Mouse (Mus musculus) forebrain, embryonic 14.5 days (tissue): Measurements from ENCODE around the gene Pcid2. TPM values are rescaled to one million over a fixed set of nuclear protein-coding genes. Genes with fewer than 3 reads are reported as not detected.

ENCODE experiments used
- ATAC-seq: fragments of 200-750 bp; cut with Nextera tagmentation; 2 replicates; pipeline ENCODE4 v1.8.0; 2017; ENCODE audit warnings: mild to moderate bottlenecking, moderate library complexity
- DNase-seq: peaks from one replicate; pipeline ENCODE4 v3.0.0-alpha.2; 2015; ENCODE audit warnings: low spot score
- H3K27ac ChIP-seq: fragments of 300-500 bp; sonication (generic); 2 replicates; pipeline ENCODE4 v1.5.1; 2014; ENCODE audit warnings: low read depth, mild to moderate bottlenecking, control low read depth, low read length, moderate library complexity
- H3K27me3 ChIP-seq: fragments of 300-500 bp; sonication (generic); replicated peaks from 2 replicates; pipeline ENCODE4 v1.6.1; 2014; ENCODE audit warnings: low read length, control low read depth, mixed read lengths; ENCODE audit not compliant: control insufficient read depth, insufficient read depth
- H3K36me3 ChIP-seq: fragments of 300-500 bp; sonication (generic); 2 replicates; pipeline ENCODE4 v1.6.1; 2014; ENCODE audit warnings: low read length, control low read depth; ENCODE audit not compliant: control insufficient read depth, insufficient read depth
- H3K4me1 ChIP-seq: fragments of 300-500 bp; sonication (generic); 2 replicates; pipeline ENCODE4 v1.6.1; 2014; ENCODE audit warnings: antibody characterized with exemption, low read length, control low read depth; ENCODE audit not compliant: control insufficient read depth, insufficient read depth
- H3K4me2 ChIP-seq: fragments of 300-500 bp; sonication (generic); 2 replicates; pipeline ENCODE4 v1.6.1; 2014; ENCODE audit warnings: mild to moderate bottlenecking, control low read depth, low read length
- H3K4me3 ChIP-seq: fragments of 300-500 bp; sonication (generic); 2 replicates; pipeline ENCODE4 v1.5.1; 2014; ENCODE audit warnings: low read depth, low read length, control low read depth
- H3K9ac ChIP-seq: fragments of 300-500 bp; sonication (generic); 2 replicates; pipeline ENCODE4 v1.6.1; 2014; ENCODE audit warnings: mild to moderate bottlenecking, low read length, control low read depth, moderate library complexity
- H3K9me3 ChIP-seq: fragments of 300-500 bp; sonication (generic); replicated peaks from 2 replicates; pipeline ENCODE4 v1.6.1; 2016; ENCODE audit warnings: low read length, control low read depth, mixed read lengths; ENCODE audit not compliant: control insufficient read depth
- WGBS: fragments of 180-500 bp; shearing (Covaris S2); extraction: QIAGEN DNeasy Blood & Tissue Kit; methylation state at CpG from one replicate; pipeline ENCODE4 v1.1.7; 2014; 5-methylcytosine and 5-hydroxymethylcytosine counted together
- polyA plus RNA-seq: library from polyadenylated mRNA; unstranded; fragments of >200 nt; fragmentation: Nextera tagmentation; extraction: Ambion mirVana; gene quantifications from 2 replicates; pipeline ENCODE4 v1.2.1, GENCODE M21; 2014

Pcid2 gene
- polyA plus RNA-seq, 1 experiment from 2014 or later: 35.6 TPM

DNA sequence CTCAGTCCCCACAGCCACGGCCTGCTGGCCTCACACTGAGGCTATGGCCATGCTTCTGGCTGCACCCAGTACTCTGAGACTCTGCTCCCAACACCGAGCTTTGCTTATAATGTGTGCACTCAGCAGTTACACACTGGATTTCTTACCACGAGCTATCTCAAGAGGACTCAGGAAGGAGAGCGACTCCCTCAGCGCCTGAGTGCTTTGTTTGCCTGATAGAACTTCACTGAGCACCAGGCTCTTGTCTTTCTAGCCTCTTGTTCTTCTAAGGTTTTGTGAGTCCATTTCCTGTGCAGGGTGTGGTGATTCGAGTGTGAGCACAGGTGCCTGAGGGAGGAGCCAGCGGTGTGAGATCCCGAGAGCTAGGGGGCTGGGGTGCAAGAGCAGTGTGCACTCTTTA is 19.6 kb upstream of the Pcid2 start:
- ATAC-seq (no peak), DNase-seq (no peak)
- H3K27me3 ChIP-seq: no peaks in the 10 kb centered on the region
- H3K27ac ChIP-seq: no peak overlapping the region
- no peak overlapping the region for H3K4me3 ChIP-seq
- 93% methylated on average over 8 of the region's 8 CpGs for WGBS
- no peaks in the 10 kb centered on the region for H3K4me1 ChIP-seq
- no peak overlapping the region for H3K9ac ChIP-seq
- peaks cover 85% of the 10 kb centered on the region for H3K36me3 ChIP-seq
- H3K9me3 ChIP-seq: no peaks in the 10 kb centered on the region
- H3K4me2 ChIP-seq: no peak overlapping the region

GRCm38 (mm10) chr8:13122887-13123421 is 17.7 kb upstream of the Pcid2 start:
- no peaks in the 10 kb centered on the region for H3K9me3 ChIP-seq
- H3K36me3 ChIP-seq: peaks cover 76% of the 10 kb centered on the region
- H3K27me3 ChIP-seq: no peaks in the 10 kb centered on the region
- H3K4me2 ChIP-seq: no peak overlapping the region
- no peak overlapping the region for H3K27ac ChIP-seq
- no peak overlapping the region for H3K9ac ChIP-seq
- 95% methylated on average over 7 of the region's 7 CpGs for WGBS
- ATAC-seq (no peak), DNase-seq (no peak)
- no peaks in the 10 kb centered on the region for H3K4me1 ChIP-seq
- no peak overlapping the region for H3K4me3 ChIP-seq

DNA sequence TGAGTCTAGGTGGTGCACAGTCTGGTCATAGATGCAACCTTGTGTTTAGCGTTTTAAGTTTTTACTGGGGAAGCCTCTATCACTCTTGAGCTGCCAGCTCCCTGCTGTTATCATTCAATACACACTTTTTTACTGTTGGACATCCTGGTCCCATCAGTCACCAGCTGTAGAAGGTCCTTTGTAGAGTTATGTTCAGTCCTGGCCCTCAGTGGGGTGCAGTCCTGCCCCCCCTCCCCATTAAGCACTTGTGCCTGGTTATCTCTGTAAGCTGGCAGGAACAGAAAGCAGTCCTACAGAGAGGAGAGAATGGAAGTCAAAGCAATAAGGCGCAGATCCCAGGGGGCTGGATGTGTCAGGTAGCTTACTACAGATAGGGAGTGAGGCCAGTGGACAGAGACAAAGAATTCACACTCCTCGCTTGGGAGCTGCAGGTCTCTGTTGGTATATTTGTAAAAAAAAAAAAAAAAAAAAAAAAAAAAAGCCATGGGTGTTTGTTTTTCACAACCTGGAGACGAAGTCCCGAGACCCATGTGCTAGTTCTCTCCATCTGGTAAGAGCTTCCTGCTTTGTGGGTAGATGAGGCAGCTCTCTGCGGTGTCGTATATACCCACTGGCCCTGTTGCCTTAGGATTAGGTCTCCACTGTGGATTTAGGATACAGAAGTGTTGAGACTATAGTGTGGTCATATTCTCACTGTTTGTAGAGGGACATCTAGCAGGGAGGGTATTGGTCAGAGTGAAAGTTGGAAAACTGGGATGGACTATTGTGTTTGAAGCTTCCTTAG is 15.8 kb upstream of the Pcid2 start:
- 90% methylated on average over 7 of the region's 7 CpGs for WGBS
- H3K36me3 ChIP-seq: peaks cover 64% of the 10 kb centered on the region

DNA sequence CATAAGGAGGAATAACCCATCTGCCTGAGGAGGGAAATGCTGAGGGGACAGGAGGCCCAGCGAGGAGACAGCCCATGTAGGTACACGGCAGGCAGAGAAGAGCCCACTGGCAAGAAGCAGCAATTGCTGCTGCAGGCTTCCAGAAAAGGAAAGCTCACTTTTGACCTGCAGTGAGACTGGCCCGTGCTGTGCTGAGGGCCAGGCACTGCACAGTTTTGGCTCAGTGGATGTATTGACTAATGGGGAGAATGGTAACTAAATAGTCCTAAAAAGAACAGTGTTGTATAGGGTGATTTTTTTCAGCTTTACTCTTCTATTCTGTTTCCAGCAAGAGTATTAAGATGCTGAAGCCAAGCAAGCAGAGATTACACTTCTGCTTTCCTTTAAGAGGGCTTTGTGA is 13.3 kb upstream of the Pcid2 start:
- ATAC-seq (no peak), DNase-seq (no peak)
- no peak overlapping the region for H3K4me3 ChIP-seq
- no peak overlapping the region for H3K27ac ChIP-seq
- H3K4me1 ChIP-seq: no peaks in the 10 kb centered on the region
- H3K36me3 ChIP-seq: peaks cover 46% of the 10 kb centered on the region
- no peaks in the 10 kb centered on the region for H3K27me3 ChIP-seq
- WGBS: 90% methylated on average over 3 of the region's 3 CpGs
- H3K9me3 ChIP-seq: no peaks in the 10 kb centered on the region
- no peak overlapping the region for H3K4me2 ChIP-seq
- no peak overlapping the region for H3K9ac ChIP-seq

More for the DNA sequence above, 15.8 kb upstream of the Pcid2 start:
- H3K9me3 ChIP-seq: no peaks in the 10 kb centered on the region
- H3K27ac ChIP-seq: no peak overlapping the region
- H3K27me3 ChIP-seq: no peaks in the 10 kb centered on the region
- no peak overlapping the region for H3K9ac ChIP-seq
- H3K4me1 ChIP-seq: no peaks in the 10 kb centered on the region
- no peak overlapping the region for H3K4me2 ChIP-seq
- ATAC-seq (no peak), DNase-seq (no peak)
- no peak overlapping the region for H3K4me3 ChIP-seq

DNA sequence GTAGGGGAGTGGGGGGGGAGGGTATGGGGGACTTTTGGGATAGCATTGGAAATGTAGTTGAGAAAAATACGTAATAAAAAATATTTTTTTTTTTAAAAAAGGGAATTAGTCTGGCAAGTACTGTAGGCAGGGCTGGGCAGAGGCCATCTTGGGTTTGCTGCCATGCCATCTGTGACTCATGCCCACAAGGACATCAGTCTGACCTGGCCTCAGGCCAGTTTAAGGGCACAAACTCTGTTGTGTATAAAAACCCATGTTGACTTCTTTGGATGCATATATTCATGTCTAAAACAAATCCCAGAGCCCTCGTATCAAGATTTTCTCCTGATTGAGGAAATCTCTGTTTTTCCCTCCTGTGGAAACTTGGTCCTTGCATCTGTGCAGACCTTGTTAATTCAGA is 11.8 kb upstream of the Pcid2 start:
- 88% methylated on average over 2 of the region's 2 CpGs for WGBS
- ATAC-seq (no peak), DNase-seq (no peak)

GRCm38 (mm10) chr8:13113232-13113631 is 8.0 kb upstream of the Pcid2 start:
- no peaks in the 10 kb centered on the region for H3K27me3 ChIP-seq
- H3K9me3 ChIP-seq: no peaks in the 10 kb centered on the region
- no peak overlapping the region for H3K4me3 ChIP-seq
- H3K4me1 ChIP-seq: no peaks in the 10 kb centered on the region
- 90% methylated on average over 4 of the region's 4 CpGs for WGBS
- H3K9ac ChIP-seq: no peak overlapping the region
- no peak overlapping the region for H3K4me2 ChIP-seq
- H3K27ac ChIP-seq: no peak overlapping the region
- no peak for DNase-seq
- no peak for ATAC-seq
- peaks cover 12% of the 10 kb centered on the region; the same call in 1 of the 2 replicates for H3K36me3 ChIP-seq

More for the DNA sequence above, 11.8 kb upstream of the Pcid2 start:
- no peaks in the 10 kb centered on the region for H3K27me3 ChIP-seq
- H3K9me3 ChIP-seq: no peaks in the 10 kb centered on the region
- no peak overlapping the region for H3K9ac ChIP-seq
- H3K4me1 ChIP-seq: no peaks in the 10 kb centered on the region
- peaks cover 35% of the 10 kb centered on the region for H3K36me3 ChIP-seq
- H3K4me3 ChIP-seq: no peak overlapping the region
- no peak overlapping the region for H3K4me2 ChIP-seq
- no peak overlapping the region for H3K27ac ChIP-seq

DNA sequence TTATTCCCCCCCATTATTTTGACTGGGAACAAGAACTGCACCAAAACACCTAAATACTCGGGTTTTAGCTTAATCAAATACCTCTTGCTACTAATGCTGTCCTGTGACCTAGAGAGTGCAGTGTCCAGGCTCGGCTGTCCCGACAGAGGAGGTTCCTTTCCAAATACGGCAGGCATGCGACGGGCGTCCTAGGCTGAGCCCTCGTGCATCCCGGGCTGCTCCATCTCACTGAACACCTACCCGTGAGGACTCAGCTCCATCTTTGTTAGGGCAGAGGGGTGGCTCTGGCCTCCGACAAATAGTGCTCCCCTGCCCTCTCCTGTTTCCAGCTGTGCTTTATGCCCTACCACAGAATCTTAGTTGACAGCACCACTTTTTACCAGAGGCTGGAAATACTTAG is 6.7 kb upstream of the Pcid2 start:
- peaks cover 6% of the 10 kb centered on the region; the same call in 1 of the 2 replicates for H3K36me3 ChIP-seq
- H3K27ac ChIP-seq: no peak overlapping the region
- no peak overlapping the region for H3K9ac ChIP-seq
- DNase-seq (no peak), ATAC-seq (no peak)
- H3K27me3 ChIP-seq: no peaks in the 10 kb centered on the region
- WGBS: 93% methylated on average over 11 of the region's 11 CpGs
- no peak overlapping the region for H3K4me2 ChIP-seq
- H3K4me1 ChIP-seq: no peaks in the 10 kb centered on the region
- no peaks in the 10 kb centered on the region for H3K9me3 ChIP-seq
- no peak overlapping the region for H3K4me3 ChIP-seq

GRCm38 (mm10) chr8:13109416-13109960 is 4.2 kb upstream of the Pcid2 start:
- Histone ChIP-seq H3K27me3 (no peaks in the 10 kb centered on the region), H3K9me3 (no peaks in the 10 kb centered on the region), H3K36me3 (no peaks in the 10 kb centered on the region; the same call in 1 of the 2 replicates), H3K27ac (no peak overlapping the region), H3K4me1 (peaks cover 3% of the 10 kb centered on the region; the same call in 1 of the 2 replicates), H3K4me3 (no peak overlapping the region), H3K4me2 (no peak overlapping the region), H3K9ac (no peak overlapping the region)
- WGBS: 83% methylated on average over 1 of the region's 1 CpGs
- DNase-seq (no peak), ATAC-seq (no peak)

GRCm38 (mm10) chr8:13108967-13109366 is 3.7 kb upstream of the Pcid2 start:
- H3K9ac ChIP-seq: no peak overlapping the region
- H3K4me2 ChIP-seq: no peak overlapping the region
- H3K4me3 ChIP-seq: no peak overlapping the region
- ATAC-seq: no peak
- H3K36me3 ChIP-seq: no peaks in the 10 kb centered on the region; the same call in 1 of the 2 replicates
- H3K4me1 ChIP-seq: peaks cover 5% of the 10 kb centered on the region
- no peaks in the 10 kb centered on the region for H3K9me3 ChIP-seq
- no peak for DNase-seq
- 90% methylated on average over 8 of the region's 8 CpGs for WGBS
- no peaks in the 10 kb centered on the region for H3K27me3 ChIP-seq
- H3K27ac ChIP-seq: no peak overlapping the region
